Mouse (Mus musculus): ENCODE data around the gene Rpl3.

GRCm38 (mm10) chr15:80062821-80063220 lies 28.8 kb downstream of the Rpl3 start:
- no peak for TF ChIP-seq EP300 (optimal IDR thresholded peaks at IDR 0.05)
- no peak for TF ChIP-seq CTCF (IDR thresholded peaks at IDR 0.05; ENCODE audit: low read depth)

Data from stomach, postnatal 0 days (tissue).